Mouse (Mus musculus): ENCODE data around the gene Dnah8. TPM values are rescaled to one million over a fixed set of nuclear protein-coding genes. Genes with fewer than 3 reads are reported as not detected.

Gene Dnah8
- polyA plus RNA-seq, 1 experiment from 2014 or later: 9.2 TPM

- H3K27ac ChIP-seq (ENCODE audit: low read length): no peak overlapping the region
- no peak overlapping the region for H3K9ac ChIP-seq (ENCODE audit: low read length)
- no peaks in the 10 kb centered on the region for H3K4me1 ChIP-seq (replicated peaks; ENCODE audit: control insufficient read depth, insufficient read depth, low read length)
- no peaks in the 10 kb centered on the region for H3K9me3 ChIP-seq (ENCODE audit: control insufficient read depth, low read length)
- ATAC-seq (ENCODE audit: low read depth): no peak
- no peaks in the 10 kb centered on the region for H3K36me3 ChIP-seq (ENCODE audit: control insufficient read depth, insufficient read depth, low read length)
- no peak overlapping the region for H3K4me2 ChIP-seq (ENCODE audit: low read depth, low read length)
- WGBS: 83% methylated on average over 4 of the region's 4 CpGs
- no peak overlapping the region for H3K4me3 ChIP-seq (ENCODE audit: low read length)
- no peaks in the 10 kb centered on the region for H3K27me3 ChIP-seq (ENCODE audit: control insufficient read depth, insufficient read depth, low read depth, low read length)
Observed at GRCm38 (mm10) chr17:30672556-30672955, 48.4 kb downstream of the Dnah8 start.

- Histone ChIP-seq H3K4me1 (replicated peaks; ENCODE audit: control insufficient read depth, insufficient read depth, low read length) (no peaks in the 10 kb centered on the region), H3K4me3 (ENCODE audit: low read length) (no peak overlapping the region), H3K27me3 (ENCODE audit: control insufficient read depth, insufficient read depth, low read depth, low read length) (no peaks in the 10 kb centered on the region), H3K4me2 (ENCODE audit: low read depth, low read length) (no peak overlapping the region), H3K9me3 (ENCODE audit: control insufficient read depth, low read length) (no peaks in the 10 kb centered on the region), H3K36me3 (ENCODE audit: control insufficient read depth, insufficient read depth, low read length) (no peaks in the 10 kb centered on the region), H3K27ac (ENCODE audit: low read length) (no peak overlapping the region), H3K9ac (ENCODE audit: low read length) (no peak overlapping the region)
- WGBS: 90% methylated on average over 6 of the region's 6 CpGs
- no peak for ATAC-seq (ENCODE audit: low read depth)
Observed at GRCm38 (mm10) chr17:30673023-30673422, 48.9 kb downstream of the Dnah8 start.

GRCm38 (mm10) chr17:30675021-30675740, 51.0 kb downstream of the Dnah8 start:
- no peaks in the 10 kb centered on the region for H3K9me3 ChIP-seq (ENCODE audit: control insufficient read depth, low read length)
- H3K9ac ChIP-seq (ENCODE audit: low read length): no peak overlapping the region
- no peaks in the 10 kb centered on the region for H3K4me1 ChIP-seq (replicated peaks; ENCODE audit: control insufficient read depth, insufficient read depth, low read length)
- no peak overlapping the region for H3K4me2 ChIP-seq (ENCODE audit: low read depth, low read length)
- no peaks in the 10 kb centered on the region for H3K36me3 ChIP-seq (ENCODE audit: control insufficient read depth, insufficient read depth, low read length)
- no peak overlapping the region for H3K4me3 ChIP-seq (ENCODE audit: low read length)
- WGBS: 58% methylated on average over 9 of the region's 9 CpGs
- H3K27ac ChIP-seq (ENCODE audit: low read length): no peak overlapping the region
- H3K27me3 ChIP-seq (ENCODE audit: control insufficient read depth, insufficient read depth, low read depth, low read length): no peaks in the 10 kb centered on the region
- no peak for ATAC-seq (ENCODE audit: low read depth)

- ATAC-seq (ENCODE audit: low read depth): no peak
- H3K4me2 ChIP-seq (ENCODE audit: low read depth, low read length): no peak overlapping the region
- no peak overlapping the region for H3K27ac ChIP-seq (ENCODE audit: low read length)
- H3K36me3 ChIP-seq (ENCODE audit: control insufficient read depth, insufficient read depth, low read length): no peaks in the 10 kb centered on the region
- no peak overlapping the region for H3K4me3 ChIP-seq (ENCODE audit: low read length)
- H3K9me3 ChIP-seq (ENCODE audit: control insufficient read depth, low read length): no peaks in the 10 kb centered on the region
- no peaks in the 10 kb centered on the region for H3K4me1 ChIP-seq (replicated peaks; ENCODE audit: control insufficient read depth, insufficient read depth, low read length)
- 86% methylated on average over 10 of the region's 10 CpGs for WGBS
- no peak overlapping the region for H3K9ac ChIP-seq (ENCODE audit: low read length)
- H3K27me3 ChIP-seq (ENCODE audit: control insufficient read depth, insufficient read depth, low read depth, low read length): no peaks in the 10 kb centered on the region
Observed at GRCm38 (mm10) chr17:30678523-30678922, 54.4 kb downstream of the Dnah8 start.

GRCm38 (mm10) chr17:30679612-30680011, 55.5 kb downstream of the Dnah8 start:
- H3K4me1 ChIP-seq (replicated peaks; ENCODE audit: control insufficient read depth, insufficient read depth, low read length): no peaks in the 10 kb centered on the region
- no peaks in the 10 kb centered on the region for H3K27me3 ChIP-seq (ENCODE audit: control insufficient read depth, insufficient read depth, low read depth, low read length)
- 94% methylated on average over 4 of the region's 4 CpGs for WGBS
- H3K27ac ChIP-seq (ENCODE audit: low read length): no peak overlapping the region
- no peak for ATAC-seq (ENCODE audit: low read depth)
- no peak overlapping the region for H3K4me3 ChIP-seq (ENCODE audit: low read length)
- H3K9ac ChIP-seq (ENCODE audit: low read length): no peak overlapping the region
- no peaks in the 10 kb centered on the region for H3K36me3 ChIP-seq (ENCODE audit: control insufficient read depth, insufficient read depth, low read length)
- H3K9me3 ChIP-seq (ENCODE audit: control insufficient read depth, low read length): no peaks in the 10 kb centered on the region
- H3K4me2 ChIP-seq (ENCODE audit: low read depth, low read length): no peak overlapping the region

GRCm38 (mm10) chr17:30681604-30682003, 57.5 kb downstream of the Dnah8 start:
- H3K4me2 ChIP-seq (ENCODE audit: low read depth, low read length): no peak overlapping the region
- no peaks in the 10 kb centered on the region for H3K27me3 ChIP-seq (ENCODE audit: control insufficient read depth, insufficient read depth, low read depth, low read length)
- no peaks in the 10 kb centered on the region for H3K9me3 ChIP-seq (ENCODE audit: control insufficient read depth, low read length)
- no peak overlapping the region for H3K4me3 ChIP-seq (ENCODE audit: low read length)
- no peak overlapping the region for H3K27ac ChIP-seq (ENCODE audit: low read length)
- WGBS: 19% methylated on average over 5 of the region's 5 CpGs
- H3K36me3 ChIP-seq (ENCODE audit: control insufficient read depth, insufficient read depth, low read length): no peaks in the 10 kb centered on the region
- no peaks in the 10 kb centered on the region for H3K4me1 ChIP-seq (replicated peaks; ENCODE audit: control insufficient read depth, insufficient read depth, low read length)
- H3K9ac ChIP-seq (ENCODE audit: low read length): no peak overlapping the region
- no peak for ATAC-seq (ENCODE audit: low read depth)

GRCm38 (mm10) chr17:30690181-30690580, 66.0 kb downstream of the Dnah8 start:
- H3K27me3 ChIP-seq (ENCODE audit: control insufficient read depth, insufficient read depth, low read depth, low read length): no peaks in the 10 kb centered on the region
- no peak overlapping the region for H3K4me3 ChIP-seq (ENCODE audit: low read length)
- H3K27ac ChIP-seq (ENCODE audit: low read length): no peak overlapping the region
- H3K4me2 ChIP-seq (ENCODE audit: low read depth, low read length): no peak overlapping the region
- no peaks in the 10 kb centered on the region for H3K36me3 ChIP-seq (ENCODE audit: control insufficient read depth, insufficient read depth, low read length)
- no peak overlapping the region for H3K9ac ChIP-seq (ENCODE audit: low read length)
- H3K9me3 ChIP-seq (ENCODE audit: control insufficient read depth, low read length): no peaks in the 10 kb centered on the region
- H3K4me1 ChIP-seq (replicated peaks; ENCODE audit: control insufficient read depth, insufficient read depth, low read length): no peaks in the 10 kb centered on the region
- WGBS: 69% methylated on average over 8 of the region's 8 CpGs
- no peak for ATAC-seq (ENCODE audit: low read depth)

- H3K36me3 ChIP-seq (ENCODE audit: control insufficient read depth, insufficient read depth, low read length): no peaks in the 10 kb centered on the region
- no peak overlapping the region for H3K4me2 ChIP-seq (ENCODE audit: low read depth, low read length)
- no peak overlapping the region for H3K9ac ChIP-seq (ENCODE audit: low read length)
- no peak overlapping the region for H3K27ac ChIP-seq (ENCODE audit: low read length)
- no peak overlapping the region for H3K4me3 ChIP-seq (ENCODE audit: low read length)
- WGBS: 47% methylated on average over 2 of the region's 2 CpGs
- no peaks in the 10 kb centered on the region for H3K9me3 ChIP-seq (ENCODE audit: control insufficient read depth, low read length)
- no peaks in the 10 kb centered on the region for H3K4me1 ChIP-seq (replicated peaks; ENCODE audit: control insufficient read depth, insufficient read depth, low read length)
- ATAC-seq (ENCODE audit: low read depth): no peak
- no peaks in the 10 kb centered on the region for H3K27me3 ChIP-seq (ENCODE audit: control insufficient read depth, insufficient read depth, low read depth, low read length)
Observed at GRCm38 (mm10) chr17:30691481-30691880, 67.3 kb downstream of the Dnah8 start.

- Histone ChIP-seq H3K9ac (ENCODE audit: low read length) (no peak overlapping the region), H3K4me1 (replicated peaks; ENCODE audit: control insufficient read depth, insufficient read depth, low read length) (no peaks in the 10 kb centered on the region), H3K27ac (ENCODE audit: low read length) (no peak overlapping the region), H3K4me3 (ENCODE audit: low read length) (no peak overlapping the region), H3K9me3 (ENCODE audit: control insufficient read depth, low read length) (no peaks in the 10 kb centered on the region), H3K4me2 (ENCODE audit: low read depth, low read length) (no peak overlapping the region), H3K27me3 (ENCODE audit: control insufficient read depth, insufficient read depth, low read depth, low read length) (no peaks in the 10 kb centered on the region), H3K36me3 (ENCODE audit: control insufficient read depth, insufficient read depth, low read length) (no peaks in the 10 kb centered on the region)
- no peak for ATAC-seq (ENCODE audit: low read depth)
- WGBS: 79% methylated on average over 9 of the region's 9 CpGs
Observed at GRCm38 (mm10) chr17:30694281-30694680, 70.1 kb downstream of the Dnah8 start.

- H3K27me3 ChIP-seq (ENCODE audit: control insufficient read depth, insufficient read depth, low read depth, low read length): no peaks in the 10 kb centered on the region
- no peak overlapping the region for H3K27ac ChIP-seq (ENCODE audit: low read length)
- H3K4me1 ChIP-seq (replicated peaks; ENCODE audit: control insufficient read depth, insufficient read depth, low read length): no peaks in the 10 kb centered on the region
- no peaks in the 10 kb centered on the region for H3K36me3 ChIP-seq (ENCODE audit: control insufficient read depth, insufficient read depth, low read length)
- no peak for ATAC-seq (ENCODE audit: low read depth)
- H3K4me2 ChIP-seq (ENCODE audit: low read depth, low read length): no peak overlapping the region
- no peaks in the 10 kb centered on the region for H3K9me3 ChIP-seq (ENCODE audit: control insufficient read depth, low read length)
- no peak overlapping the region for H3K9ac ChIP-seq (ENCODE audit: low read length)
- H3K4me3 ChIP-seq (ENCODE audit: low read length): no peak overlapping the region
- 64% methylated on average over 3 of the region's 3 CpGs for WGBS
Observed at GRCm38 (mm10) chr17:30714732-30715131, 90.6 kb downstream of the Dnah8 start.

All from lung, embryonic 16.5 days (tissue).